Mouse (Mus musculus) heart, postnatal 10 days (tissue): ENCODE results near the gene Slc39a8. TPM values are rescaled to one million over a fixed set of nuclear protein-coding genes. Genes with fewer than 3 reads are reported as not detected.

Source experiments
- DNase-seq, 2 experiments: peaks; one replicate each; pipeline ENCODE4 v3.0.0; 2021
- intact Hi-C: fragments of 180-260 bp; cut with DNase I; formaldehyde crosslinking; loops from one replicate; pipeline ENCODE4 v1.15.1; 2025
- total RNA-seq, 2 experiments: library from RNA; stranded (reverse); gene quantifications; 2 replicates each; pipeline ENCODE4 v1.2.3; 2021

The Slc39a8 gene
- total RNA-seq, 2 experiments from 2014 or later, result 5.5 to 6.2 TPM

DNA sequence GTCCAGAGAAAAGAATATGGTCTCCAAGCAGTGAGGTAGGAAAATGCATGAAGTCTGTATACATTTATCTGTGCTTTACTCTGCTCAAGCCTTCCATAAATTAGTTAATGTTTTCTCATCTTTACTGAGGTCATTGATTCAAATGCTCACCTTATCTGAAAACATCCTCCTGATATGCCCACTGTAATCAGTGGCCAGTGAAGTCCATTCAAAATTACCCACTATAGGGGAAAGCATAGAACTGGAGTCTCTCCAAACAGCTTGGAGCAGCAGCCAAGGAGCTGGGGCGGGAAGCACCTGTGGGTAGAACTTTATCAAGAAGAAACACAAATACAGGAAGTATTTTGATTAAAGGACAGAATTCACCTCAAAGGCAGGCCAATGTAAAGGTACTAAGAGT is 19.8 kb downstream of the Slc39a8 start:
- intact Hi-C loops, result no loop called here
- no peak for DNase-seq

DNA sequence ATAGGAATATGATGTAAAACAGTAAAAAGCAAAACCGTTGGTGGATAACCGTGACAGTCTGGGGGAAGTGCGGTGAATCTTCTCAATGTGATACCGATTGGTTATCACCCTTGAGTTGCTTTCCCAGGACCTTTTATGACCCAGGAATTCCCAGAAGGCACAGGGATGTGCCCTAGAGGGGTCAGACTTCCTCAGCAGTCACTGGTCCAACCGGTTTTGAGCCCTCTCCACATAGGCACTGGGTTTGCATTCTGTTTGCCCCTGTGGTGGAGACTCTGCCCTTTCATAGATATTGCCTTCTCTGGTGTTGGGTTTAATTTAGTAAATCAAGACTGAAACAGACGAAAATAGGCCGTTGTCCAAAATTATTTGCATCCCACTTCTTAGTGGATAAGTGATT is 20.8 kb downstream of the Slc39a8 start:
- DNase-seq, result no peak
- intact Hi-C loops, result no loop called here

DNA sequence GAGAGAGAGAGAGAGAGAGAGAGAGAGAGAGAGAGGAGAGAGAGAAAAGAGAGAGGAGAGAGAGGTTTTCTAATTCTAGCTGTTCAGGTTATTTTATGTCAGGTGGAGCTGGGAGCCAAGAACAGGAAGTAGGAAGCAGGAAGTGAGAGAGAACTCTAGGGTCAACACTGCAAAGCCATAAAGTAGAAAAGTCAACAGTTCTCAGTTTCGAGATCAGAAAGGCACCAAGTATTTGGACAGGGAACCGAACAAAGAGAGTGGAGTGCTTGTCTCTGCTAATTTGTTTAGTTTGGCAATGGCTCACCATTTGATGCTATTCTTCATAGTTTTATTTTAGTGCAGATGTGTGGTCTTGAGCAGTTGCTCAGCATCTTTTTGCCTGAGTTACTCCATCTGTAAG is 26.5 kb downstream of the Slc39a8 start:
- intact Hi-C loops, result no loop called here
- no peak for DNase-seq

DNA sequence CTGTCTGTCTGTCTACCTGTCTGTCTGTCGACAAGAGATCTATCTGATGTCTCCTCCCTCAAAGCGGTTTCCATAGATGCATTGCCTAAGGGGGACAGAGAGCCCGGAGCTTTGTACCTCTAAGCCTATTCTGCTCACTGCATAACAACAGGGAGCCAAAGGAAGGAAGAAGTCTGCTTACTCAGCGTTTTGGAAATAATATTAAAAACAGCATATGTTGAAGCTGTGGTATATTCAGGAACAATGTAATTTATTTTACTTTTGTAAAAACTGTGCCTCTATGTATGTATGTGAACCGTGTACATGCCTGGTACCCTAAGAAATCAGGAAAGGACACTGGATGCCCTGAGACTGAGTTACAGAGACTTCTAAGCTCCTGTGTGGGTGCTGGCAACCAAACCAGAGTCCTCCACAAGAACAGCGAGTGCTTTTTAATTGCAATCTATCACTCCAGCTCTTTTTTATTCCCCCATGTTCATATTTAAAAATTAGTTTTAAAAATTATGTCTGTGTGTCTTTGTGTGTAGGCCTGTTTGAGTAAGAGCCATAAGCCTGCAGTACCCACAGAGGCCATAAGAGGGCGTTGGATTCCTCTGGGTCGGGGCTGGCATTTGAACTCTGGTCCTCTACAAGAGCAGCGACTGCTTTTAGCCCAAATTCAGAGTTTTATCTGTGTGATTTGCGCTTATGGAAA is 28.7 kb downstream of the Slc39a8 start:
- intact Hi-C loops, result no loop called here

DNA sequence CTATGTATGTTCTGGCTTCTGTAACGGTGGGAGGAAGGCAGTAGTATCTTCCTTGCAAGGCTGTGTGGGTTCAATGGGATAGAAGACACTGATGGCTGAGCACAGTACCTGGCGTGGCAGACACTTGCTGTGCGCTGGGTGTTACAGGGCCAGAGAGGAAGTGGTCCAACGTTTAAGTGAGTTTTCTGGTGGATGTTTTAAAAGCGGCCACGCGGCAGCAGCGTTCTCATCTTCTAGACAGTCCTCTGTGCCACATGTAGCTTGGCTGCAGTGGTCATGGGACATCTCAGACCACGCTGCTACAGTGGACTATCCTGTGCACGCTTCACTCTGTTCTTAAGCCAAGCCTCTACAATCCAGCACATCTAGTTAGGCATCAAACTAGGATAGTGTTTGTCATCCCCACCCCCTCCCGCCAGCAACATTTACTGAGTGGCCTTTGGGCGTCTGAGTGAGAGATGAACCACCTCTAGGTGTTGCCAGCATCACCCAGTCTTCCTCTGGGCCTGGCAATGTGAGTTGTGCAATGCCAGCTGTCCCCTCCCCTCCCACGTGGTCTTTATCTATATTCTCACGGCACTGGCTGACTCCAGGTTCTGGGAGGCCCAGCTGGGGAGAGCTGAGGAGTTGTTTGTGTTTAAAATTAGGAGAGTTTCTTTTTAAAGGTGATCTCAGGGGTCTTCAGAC is 29.4 kb downstream of the Slc39a8 start:
- intact Hi-C loops, result no loop called here
- DNase-seq, result no peak

More for the DNA sequence above, 28.7 kb downstream of the Slc39a8 start:
- DNase-seq, result no peak

DNA sequence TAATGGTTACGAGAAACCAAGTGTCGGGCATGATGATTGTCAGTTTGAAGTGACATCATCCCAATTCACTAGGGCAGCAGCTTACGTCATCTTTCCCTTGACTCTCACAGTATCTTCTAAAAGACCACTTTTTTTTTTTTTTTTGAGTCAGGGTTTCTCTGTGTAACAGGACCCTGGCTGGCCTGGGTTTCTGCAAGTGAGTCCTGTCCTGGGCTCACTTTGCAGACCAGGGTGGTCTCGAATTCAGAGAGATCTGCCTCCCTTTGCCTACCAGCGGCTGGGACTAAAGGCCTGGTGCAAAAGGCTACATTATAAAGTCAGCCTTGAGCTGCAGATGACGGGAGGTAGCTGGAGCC is 29.9 kb downstream of the Slc39a8 start:
- DNase-seq, result no peak
- intact Hi-C loops, result no loop called here

DNA sequence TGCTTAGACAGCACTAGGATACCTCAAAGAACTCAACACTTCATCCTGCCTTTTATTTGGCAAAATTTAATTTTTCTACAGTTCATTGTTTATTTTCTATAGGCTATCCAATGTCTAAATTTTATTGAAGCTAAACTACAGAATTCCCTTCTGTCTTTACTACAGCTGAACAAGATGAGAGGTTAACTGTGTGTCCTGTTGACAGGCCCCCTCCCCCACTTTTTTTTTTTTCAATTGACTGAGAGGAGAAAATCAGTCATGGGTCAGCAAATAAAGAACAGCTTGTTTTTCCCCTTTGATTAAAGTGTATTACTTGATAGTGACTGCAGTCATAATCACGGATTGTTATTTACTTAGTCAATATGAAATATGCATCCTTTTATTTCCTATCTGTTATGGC is 31.2 kb downstream of the Slc39a8 start:
- intact Hi-C loops, result no loop called here
- DNase-seq, result no peak

DNA sequence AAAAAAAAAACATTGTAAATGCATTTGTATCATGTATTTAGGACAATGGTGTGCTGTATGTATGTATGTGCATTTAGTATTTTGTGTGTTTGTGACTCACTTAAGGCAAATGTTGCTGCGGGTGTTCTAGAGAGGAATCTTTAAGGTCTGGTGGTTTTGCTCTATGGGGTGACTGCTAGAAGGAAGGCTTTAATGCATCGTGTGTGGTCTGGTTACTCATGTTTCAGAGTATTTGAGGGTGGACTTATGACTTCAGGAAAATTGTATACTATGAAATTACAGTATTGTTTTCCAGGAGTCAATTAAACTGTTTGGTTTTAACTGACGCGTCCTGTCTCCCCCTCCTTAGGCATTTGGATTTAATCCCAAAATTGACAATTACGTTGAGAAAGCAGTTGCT is 32.1 kb downstream of the Slc39a8 start:
- intact Hi-C loops, result no loop called here
- no peak for DNase-seq

DNA sequence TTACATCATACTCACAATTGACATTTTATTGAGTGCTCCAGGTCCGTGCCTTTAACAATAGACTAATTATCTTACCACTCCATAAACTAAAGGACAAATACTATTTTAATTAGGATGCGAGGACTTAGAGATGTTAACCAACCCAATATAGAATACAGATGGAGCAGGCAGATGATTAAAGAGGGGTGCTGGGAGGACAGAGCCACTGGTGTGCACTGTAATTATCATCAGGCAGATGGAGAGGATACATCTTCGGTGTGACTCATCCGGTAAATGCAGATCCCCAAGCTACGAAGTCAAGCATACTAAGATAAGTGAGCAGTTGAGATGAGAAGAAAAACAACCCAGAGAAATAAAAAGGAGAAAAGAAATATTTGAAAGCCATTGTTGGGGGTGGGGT is 34.4 kb downstream of the Slc39a8 start:
- intact Hi-C loops, result no loop called here
- DNase-seq, result no peak

DNA sequence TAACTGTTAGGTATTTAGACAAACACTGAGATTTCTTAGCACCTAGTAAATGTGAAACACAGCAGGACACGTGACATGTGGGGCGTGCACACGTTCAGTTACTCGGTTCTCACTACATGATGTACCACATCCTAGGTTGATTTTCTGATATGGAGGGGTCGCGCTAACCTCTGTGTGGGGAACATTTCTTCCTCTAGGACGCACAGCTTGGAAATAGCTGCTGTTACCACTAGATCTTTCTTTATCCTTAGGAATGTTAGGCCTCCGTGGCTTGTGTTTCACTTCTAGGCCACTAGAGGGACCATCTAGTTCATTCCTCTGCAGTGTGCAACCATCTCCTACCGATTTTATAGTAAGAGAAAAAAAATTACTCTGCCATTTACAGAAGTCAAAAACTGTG is 37.7 kb downstream of the Slc39a8 start:
- intact Hi-C loops, result no loop called here
- DNase-seq, result peak; percentile 34 to 50

DNA sequence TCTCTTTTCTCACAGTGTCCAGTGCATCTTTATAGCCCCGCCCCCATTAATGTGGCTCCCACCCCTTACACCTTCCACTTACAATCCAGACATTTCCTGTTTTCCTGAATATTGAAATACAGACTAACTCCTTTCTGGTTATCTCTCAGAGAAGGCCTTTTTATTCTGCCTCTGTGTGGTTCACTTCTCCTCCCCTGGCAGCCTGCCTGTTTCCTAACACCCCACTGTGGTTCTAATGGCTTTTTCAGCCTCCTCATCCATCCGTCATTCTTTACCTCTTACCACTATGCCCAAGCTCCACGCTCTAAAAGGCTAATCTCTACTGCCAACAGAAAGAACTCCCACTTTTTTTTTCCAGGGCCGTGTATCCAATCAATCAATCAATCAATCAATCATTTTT is 44.0 kb downstream of the Slc39a8 start:
- intact Hi-C loops, result no loop called here
- no peak for DNase-seq

DNA sequence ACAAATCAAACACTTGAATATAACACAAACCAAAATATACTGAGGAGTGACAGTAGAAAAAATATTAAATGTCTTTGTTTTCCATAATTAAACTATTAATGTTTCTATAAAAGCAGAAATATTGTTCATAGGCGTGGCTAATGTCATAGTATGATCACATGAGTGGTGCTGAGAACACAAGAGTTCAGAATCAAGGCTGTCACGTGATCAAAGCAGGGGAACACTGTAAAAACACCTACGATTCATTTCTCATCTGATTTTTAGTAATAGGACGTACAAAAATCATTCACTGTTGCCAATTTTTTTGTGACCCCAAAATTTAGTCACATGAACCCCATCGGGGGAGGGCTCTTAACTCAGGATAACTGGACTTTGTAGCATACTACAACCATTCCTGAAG is 47.2 kb downstream of the Slc39a8 start:
- intact Hi-C loops, result no loop called here
- no peak for DNase-seq

DNA sequence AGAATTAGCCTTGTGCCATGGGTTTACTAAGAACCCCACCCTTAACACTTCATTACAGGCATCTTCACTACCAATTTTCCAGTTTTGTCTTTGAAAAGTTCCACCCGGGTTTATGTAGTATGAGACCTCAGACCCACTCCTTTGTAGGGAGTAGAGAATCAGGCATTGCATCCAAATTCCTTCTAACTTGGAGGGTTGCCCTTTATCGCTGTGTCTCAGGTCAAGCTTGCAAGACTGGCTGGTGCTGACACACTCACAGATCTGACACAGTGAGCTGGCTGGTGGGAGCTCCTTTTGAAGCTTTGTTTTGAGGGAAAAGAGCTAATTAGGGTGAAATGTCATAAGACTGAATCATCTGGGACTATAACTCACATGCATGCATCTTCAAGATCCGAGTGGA is 48.5 kb downstream of the Slc39a8 start:
- intact Hi-C loops, result no loop called here
- no peak for DNase-seq

DNA sequence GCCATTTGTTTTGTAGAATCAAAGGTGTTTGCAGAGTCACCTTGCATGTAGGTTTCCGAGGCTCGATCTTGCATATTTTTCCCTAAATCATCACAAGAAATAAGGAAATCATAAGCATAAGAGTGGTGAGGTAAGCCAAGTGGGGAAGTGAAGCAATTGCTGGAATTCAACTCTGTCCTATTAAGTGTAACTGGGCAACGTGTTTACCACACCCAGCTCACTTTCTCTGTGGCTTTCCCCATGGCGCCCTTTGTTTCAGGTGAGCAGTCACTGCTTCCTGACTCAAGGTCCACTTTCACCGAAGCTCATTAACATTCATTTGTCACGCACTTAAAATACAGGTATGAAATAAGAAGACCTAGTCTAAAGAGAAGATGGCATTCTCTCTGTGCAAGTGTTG is 53.0 kb downstream of the Slc39a8 start:
- DNase-seq, result no peak

DNA sequence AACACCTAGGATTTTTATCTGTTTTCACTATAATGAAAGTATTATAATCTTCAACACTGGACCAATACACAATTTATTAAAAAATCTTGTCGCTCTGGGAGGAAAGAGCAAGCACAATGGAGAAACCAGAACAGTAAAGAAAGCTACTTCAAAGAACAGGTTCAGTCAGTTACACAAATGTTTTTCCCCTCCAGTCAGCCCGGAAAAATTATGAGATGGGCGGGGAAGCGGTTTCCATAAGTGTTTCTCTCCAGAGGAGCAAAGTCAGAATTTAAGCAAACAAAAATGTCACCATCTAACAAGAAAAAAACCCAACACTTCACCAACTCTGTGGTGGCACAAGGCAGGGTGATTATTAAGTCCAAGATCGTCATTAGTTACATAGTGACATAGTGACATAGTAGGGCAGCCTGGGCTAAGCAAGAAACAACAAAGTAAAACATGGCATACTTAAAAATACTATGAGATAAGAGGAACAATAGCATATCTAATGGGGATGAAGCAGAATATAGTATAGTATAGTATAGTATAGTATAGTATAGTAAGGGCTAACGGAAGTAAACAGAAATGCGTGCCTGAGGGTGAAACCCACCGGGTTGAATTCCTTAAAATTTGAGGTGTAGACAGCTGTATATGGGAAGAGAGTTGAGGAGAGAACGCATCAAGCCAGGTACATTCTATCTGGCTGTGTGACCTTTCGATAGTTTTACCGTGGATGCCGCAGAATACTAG is 61.0 kb downstream of the Slc39a8 start:
- DNase-seq, result no peak
- intact Hi-C loops, result loop anchor here (2.0 to 10.0 kb wide), 5 partner anchors 786 to 1867 kb away; partner anchors contain the start of gene Ppp3ca

More for the DNA sequence above, 53.0 kb downstream of the Slc39a8 start:
- intact Hi-C loops, result no loop called here

DNA sequence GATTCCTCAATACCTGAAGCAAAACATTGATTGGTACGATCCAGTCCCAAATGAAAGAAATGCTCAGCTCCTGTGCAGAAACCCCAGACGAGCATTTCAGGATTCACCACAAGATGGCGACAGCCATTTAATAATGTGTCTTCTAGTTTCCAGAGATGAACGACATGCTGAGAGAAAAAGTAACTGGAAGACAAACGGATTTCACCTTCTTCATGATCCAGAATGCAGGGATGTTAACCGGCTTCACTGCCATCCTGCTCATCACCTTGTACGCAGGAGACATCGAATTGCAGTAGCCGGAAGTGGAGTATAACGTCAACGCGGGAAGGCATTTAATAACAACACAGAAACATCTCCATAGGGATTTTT is 61.6 kb downstream of the Slc39a8 start:
- intact Hi-C loops, result loop anchor here (2.0 to 10.0 kb wide), 5 partner anchors 786 to 1866 kb away; partner anchors contain the start of gene Ppp3ca
- DNase-seq, result peak; percentile 81 to 87

DNA sequence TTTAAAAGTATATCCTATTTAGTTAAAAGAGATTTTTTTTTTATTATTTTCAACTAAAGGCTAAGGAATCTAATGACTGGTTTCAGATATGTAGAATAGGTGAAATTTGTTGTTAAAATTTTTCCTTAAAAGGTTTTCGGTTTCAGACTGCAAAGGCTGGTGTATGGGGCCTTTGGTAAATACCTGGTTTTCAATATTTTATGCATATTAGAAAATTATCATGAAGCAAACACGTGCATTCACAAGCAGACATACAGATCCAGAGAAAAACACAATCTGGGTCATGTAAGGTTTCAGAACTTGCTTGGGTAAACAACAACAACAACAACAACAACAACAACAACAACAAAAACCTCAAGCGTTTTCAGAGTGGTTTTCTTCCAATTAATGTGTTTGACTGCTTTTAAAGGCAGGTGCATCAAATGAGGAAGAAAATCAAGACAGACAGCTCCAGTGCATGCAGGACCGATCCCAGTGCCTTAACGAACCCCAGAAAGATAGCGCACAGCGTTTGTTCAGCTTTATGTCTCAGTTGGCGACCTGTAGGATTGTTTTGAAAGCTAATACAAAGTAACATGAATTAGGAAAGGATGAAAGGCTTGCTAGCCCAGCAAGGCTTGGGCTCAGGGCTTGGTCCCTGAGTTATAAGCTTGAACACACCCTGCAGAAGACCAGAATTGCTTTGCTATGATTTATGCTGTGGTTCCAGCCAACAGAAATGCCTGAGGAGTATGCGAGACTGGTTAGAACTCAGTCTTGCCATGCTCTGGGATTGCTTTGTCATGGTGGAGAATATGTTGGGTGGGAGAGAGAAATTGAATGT is 62.2 kb downstream of the Slc39a8 start:
- DNase-seq, result no peak

DNA sequence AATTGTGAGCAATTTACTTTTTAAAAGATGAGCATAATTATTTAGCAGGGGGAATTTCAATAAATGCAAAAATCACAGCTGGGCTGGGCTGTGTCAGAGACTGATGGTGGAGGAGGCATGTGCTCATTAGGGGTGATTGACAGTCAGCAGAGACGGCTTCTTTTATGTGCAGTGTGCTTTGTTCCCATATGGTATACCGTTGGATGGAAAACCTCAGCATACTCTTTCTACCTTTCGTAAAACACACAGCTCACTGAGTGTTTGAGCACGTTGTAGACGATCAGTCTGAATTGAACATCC is 62.7 kb downstream of the Slc39a8 start:
- DNase-seq, result no peak
- intact Hi-C loops, result loop anchor here (2.0 to 10.0 kb wide), 5 partner anchors 784 to 1865 kb away; partner anchors contain the start of gene Ppp3ca

More for the DNA sequence above, 62.2 kb downstream of the Slc39a8 start:
- intact Hi-C loops, result loop anchor here (2.0 to 10.0 kb wide), 5 partner anchors 785 to 1866 kb away; partner anchors contain the start of gene Ppp3ca

DNA sequence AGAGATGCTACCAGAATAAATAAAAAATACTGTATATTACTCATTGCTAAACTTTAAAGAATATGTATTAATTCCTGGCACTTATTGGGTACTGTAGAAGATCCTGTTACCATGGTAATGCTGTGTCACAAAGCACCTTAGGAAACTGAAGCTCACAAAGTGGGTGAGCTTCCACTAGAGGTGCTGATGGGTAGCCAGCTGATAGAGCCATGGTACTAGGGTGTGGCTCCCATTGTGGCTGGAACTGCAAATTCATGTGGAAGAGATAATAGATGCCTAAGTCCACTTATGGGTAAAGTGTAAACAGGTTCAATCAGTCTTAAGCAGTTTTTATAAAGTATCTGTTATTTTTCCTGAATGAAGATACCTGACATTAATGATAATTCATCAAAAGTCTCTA is 64.3 kb downstream of the Slc39a8 start:
- intact Hi-C loops, result loop anchor here (5.0 to 10.0 kb wide), 3 partner anchors 783 to 1105 kb away; partner anchors contain the start of gene Ppp3ca
- no peak for DNase-seq

DNA sequence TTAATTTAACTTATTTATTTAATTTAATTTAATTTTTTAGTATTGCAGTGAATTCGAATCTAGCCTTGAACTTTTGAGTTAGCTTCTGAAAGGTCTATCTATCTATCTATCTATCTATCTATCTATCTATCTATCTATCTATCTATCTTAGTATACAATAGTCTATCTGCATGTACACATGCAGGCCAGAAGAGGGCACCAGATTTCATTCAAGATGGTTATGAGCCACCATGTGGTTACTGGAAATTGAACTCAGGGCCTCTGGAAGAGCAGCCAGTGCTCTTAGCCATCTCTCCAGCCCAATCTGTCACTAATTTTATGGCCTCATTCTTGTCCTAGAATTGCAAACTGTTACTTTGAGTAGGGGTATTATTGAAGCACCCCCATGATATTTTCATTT is 78.3 kb downstream of the Slc39a8 start:
- no peak for DNase-seq
- intact Hi-C loops, result no loop called here

DNA sequence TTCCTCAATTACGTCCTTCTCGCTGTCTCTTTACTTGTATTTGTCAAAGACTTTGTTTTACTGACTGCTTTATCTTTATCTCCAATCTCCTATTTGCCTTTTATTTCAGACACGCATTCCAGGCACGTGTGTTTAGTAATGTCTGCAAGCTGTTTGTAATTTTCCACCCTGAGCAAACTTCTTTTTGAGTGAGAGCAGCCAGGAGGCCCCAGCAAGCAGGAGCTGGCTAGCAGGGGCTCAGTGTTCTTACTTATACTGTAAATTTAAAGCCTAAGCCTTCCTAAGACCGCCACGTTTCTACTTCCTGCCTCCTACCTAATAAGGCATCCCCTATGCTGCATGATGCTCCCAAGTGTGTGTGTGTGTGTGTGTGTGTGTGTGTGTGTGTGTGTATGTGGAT is 79.8 kb downstream of the Slc39a8 start:
- intact Hi-C loops, result no loop called here
- no peak for DNase-seq
